Mouse (Mus musculus) hindbrain, embryonic 16.5 days (tissue): Measurements from ENCODE around the gene Ttk. TPM values are rescaled to one million over a fixed set of nuclear protein-coding genes. Genes with fewer than 3 reads are reported as not detected.

Experiments
- polyA plus RNA-seq: library from polyadenylated mRNA; unstranded; fragments of >200 nt; fragmentation: Nextera tagmentation; extraction: Ambion mirVana; gene quantifications from 2 replicates; pipeline ENCODE4 v1.2.1, GENCODE M21; 2015

Gene Ttk
- polyA plus RNA-seq, 1 experiment from 2014 or later, result 4.9 TPM

Other genes with a start within 250 kb of the Ttk start
- 124 and 140 TPM in 2 replicates for gene Elovl4, start 28.4 kb upstream of the Ttk start, polyA plus RNA-seq
- 42.0 and 46.5 TPM in 2 replicates for gene Bckdhb, start 90.5 kb downstream of the Ttk start, polyA plus RNA-seq